Mouse (Mus musculus): ENCODE measurements around the gene Med12l. TPM values are rescaled to one million over a fixed set of nuclear protein-coding genes. Genes with fewer than 3 reads are reported as not detected.
A peak's percentile ranks its signal among the peaks of the same experiment; 100 is the strongest.

The Med12l gene
- polyA plus RNA-seq, 1 experiment from 2014 or later = 0.57 TPM

DNA sequence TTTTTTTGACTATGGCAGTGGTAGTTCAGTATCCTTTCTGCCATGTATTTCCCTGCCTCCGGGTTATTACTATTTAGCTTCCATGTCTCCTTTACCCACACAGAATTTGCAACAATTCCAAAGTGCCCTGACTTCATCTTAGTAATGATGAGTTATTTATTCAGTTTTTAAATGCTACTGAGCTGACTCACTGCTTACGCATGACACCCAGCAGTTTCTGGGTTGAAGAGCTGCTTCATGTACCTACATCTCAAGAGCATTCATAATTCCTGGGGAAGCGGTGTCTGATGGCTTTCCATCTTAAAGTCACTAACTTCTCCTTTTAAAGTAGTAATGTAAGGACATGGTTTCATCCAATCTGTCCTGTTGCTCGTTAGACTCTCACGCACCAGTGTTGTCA is 299.3 kb downstream of the Med12l start:
- DNase-seq (ENCODE audit: low spot score) = no peak

DNA sequence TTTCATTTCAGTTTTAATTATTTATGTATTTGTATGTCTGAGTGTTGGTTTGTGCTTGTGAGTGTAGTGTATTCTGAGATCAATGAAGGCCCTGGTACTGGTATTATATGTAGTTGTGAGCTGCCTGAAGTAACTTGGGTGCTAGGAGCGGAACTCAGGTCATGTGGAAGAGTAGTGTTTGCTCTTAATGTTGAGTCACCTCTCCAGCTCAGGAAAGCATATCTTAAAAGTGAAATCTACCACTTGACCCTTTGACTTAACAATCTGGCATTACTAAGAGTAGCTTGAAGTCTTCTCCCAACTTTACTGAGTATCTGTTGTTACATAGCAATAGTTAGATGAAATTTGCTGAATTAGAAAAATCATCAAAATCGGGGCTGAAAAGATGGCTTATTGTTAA is 299.9 kb downstream of the Med12l start:
- no peak for DNase-seq (ENCODE audit: low spot score)

DNA sequence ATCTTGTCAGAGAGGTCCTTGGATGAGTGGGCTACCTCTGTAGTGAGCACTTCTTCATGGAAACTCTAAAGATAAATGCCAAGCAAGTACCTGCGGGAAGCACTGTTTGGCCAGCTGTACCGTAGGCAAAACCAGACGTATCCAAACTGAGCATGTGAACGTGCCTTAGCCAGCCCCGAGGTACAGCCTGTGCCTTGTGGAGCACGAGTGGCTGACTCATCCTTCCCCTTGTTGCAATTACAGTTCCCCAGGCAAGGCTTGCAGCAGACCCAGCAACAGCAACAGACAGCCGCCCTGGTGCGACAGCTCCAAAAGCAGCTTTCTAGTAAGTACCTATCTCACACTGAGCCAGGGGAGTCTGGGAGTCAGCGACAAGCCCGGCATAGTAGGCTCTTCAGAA is 307.0 kb downstream of the Med12l start:
- no peak for DNase-seq (ENCODE audit: low spot score)

DNA sequence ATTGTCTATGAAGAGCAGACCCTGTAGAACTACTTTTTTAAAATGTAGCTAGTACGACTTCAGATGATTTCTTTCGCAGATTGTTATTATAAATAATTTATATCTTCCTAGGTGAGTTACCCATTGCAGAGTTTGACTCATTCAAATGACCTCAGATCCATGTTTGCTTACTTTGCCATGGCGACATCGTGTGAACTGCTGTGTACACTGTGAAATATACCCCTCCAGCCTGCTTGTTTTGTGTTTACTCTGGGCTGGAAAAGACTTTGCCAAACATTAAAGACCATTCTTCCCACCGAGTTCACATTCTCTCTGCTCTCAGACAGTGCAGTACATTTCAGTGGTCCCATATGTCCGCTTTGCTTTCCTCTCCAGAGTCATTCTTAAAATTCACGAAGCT is 310.5 kb downstream of the Med12l start:
- no peak for DNase-seq (ENCODE audit: low spot score)

GRCm38 (mm10) chr3:59321278-59321876 is 315.8 kb downstream of the Med12l start:
- peak; percentile 75 for DNase-seq (ENCODE audit: low spot score)

DNA sequence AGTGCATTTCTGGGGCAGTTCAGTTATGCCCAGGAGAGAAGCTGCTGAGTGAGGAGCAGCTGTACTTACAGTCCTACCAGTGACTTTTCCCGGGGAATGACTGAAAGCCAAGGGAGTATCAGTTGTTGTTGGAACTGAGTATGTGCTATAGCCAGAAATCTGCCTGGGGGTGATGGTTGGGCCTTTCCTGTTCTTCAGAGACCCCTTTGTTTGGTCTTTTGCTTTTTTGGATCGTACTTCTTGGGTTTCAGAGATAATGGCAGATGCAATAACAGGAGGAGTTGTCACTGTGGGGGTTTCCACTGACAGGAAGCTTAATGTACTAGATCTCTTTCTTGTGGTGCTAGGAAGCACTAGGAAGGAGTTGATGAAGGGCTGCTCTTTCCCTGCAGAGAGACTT is 322.9 kb downstream of the Med12l start:
- no peak for DNase-seq (ENCODE audit: low spot score)

DNA sequence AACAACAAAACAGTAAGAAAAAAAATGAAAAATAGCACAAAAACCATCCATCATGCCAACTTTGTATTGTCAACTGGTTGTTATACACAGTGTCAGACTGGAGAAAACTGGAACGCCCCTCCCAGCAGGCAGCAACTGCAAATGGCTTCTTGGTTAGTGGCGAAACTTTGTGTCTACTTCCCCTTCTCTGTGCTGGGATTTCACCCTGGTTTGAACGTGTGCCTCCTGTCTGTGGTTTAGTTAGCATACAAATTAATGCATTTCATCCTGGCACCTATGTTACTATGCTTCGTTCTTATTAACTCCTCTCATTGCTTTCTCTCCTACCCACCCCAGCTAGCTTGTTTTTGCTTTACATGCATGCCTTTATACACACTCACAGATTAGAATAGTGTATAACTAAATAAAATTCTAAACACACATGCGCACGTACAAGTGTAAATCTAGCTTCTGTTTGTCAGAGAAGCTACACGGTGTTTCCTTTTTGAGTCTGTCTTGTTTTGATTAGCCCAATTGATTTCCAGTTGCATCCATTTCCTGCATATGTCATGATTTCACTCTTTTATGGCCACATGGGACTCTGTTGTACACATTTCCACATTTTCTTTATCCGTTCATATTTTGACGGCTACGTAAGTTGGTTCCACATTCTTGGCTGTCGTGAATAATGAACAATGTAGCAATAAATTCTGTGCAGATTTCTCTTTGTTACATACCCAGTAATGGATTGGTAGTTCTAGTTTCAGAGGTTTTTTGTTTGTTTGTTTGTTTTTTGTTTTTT is 336.2 kb downstream of the Med12l start:
- DNase-seq (ENCODE audit: low spot score) = no peak

- no peak for DNase-seq (ENCODE audit: low spot score)
Observed at GRCm38 (mm10) chr3:59343026-59343425, 337.4 kb downstream of the Med12l start.

- peak; percentile 20 for DNase-seq (ENCODE audit: low spot score)
Observed at GRCm38 (mm10) chr3:59344065-59344905, 338.7 kb downstream of the Med12l start, which contains the start of gene Igsf10. TSS of gene Igsf10 (minus strand) at chr3:59344394.

DNA sequence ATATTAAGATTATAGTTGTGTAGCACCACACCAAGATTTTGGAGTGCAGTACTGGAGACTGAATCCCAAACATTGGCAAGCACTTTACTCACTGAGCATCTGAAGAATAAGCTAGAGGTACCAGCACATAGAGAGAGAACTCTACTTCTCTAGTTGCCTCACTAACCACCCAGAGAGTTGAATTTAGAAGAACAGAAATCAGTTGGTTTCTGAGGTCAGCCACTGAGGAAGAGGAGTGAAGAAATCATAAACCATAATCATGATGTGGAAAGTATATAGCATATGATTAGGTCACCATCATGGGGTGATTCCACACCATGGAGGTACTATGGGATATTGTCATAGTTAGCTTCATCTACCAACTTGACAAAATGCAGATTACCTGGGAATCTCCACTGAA is 346.1 kb downstream of the Med12l start:
- no peak for DNase-seq (ENCODE audit: low spot score)

DNA sequence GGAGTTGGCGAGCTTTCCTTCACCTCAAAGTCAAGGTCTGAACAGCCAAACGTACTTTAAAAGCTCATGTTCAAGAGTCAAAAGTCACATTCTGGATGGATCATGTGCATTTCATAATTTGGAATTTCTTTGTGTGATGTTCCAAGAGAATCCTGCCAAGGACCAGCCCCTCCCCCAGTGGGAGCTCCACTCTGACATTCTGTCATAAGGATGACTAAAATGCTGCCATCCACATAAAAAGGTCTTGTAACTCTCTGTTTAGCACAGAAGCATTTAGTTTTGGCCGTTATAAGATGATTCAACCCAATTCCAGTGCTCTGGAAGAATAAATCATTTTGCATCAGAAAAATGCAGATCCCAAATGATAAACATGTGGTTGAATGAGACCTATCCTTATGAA is 348.5 kb downstream of the Med12l start:
- no peak for DNase-seq (ENCODE audit: low spot score)

- DNase-seq (ENCODE audit: low spot score) = no peak
Observed at GRCm38 (mm10) chr3:59360102-59360501, 354.5 kb downstream of the Med12l start.

DNA sequence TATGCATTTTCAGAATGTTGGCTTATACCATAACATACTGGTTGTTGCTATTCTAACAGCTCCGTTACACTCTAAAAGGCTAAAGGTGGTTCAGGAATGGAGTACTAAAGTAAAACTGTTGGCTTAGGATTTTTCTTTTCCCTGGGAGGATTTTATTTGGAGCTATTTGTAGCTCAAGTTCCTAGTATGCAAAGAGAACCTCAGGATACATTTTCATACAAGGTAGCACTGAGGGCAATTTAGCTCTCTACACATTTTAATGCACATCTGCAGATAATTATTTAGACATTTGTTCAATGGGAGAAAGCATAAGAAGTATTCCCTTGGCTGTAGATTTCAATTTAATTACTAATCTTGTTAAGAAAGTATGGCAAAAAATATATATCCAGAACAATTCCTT is 356.3 kb downstream of the Med12l start:
- DNase-seq (ENCODE audit: low spot score) = no peak

Other genes starting within 250 kb of the Med12l start
- gene Mindy4b-ps, start 183.5 kb upstream of the Med12l start, polyA plus RNA-seq (2015; fragmentation: Nextera tagmentation; extraction: Ambion mirVana) = not detected in 2 replicates
- gene Clrn1, start 120.5 kb upstream of the Med12l start, polyA plus RNA-seq (2015; fragmentation: Nextera tagmentation; extraction: Ambion mirVana) = 2.0 and 2.6 TPM in 2 replicates
- gene Gpr171, start 96.0 kb downstream of the Med12l start, polyA plus RNA-seq (2015; fragmentation: Nextera tagmentation; extraction: Ambion mirVana) = 26.4 and 27.8 TPM in 2 replicates
- 6.9 and 7.3 TPM in 2 replicates for gene P2ry14, start 147.8 kb downstream of the Med12l start, polyA plus RNA-seq (2015; fragmentation: Nextera tagmentation; extraction: Ambion mirVana)
- gene Gpr87, start 189.3 kb downstream of the Med12l start, polyA plus RNA-seq (2015; fragmentation: Nextera tagmentation; extraction: Ambion mirVana) = 3.3 and 4.2 TPM in 2 replicates
- 4.6 and 5.3 TPM in 2 replicates for gene P2ry13, start 205.1 kb downstream of the Med12l start, polyA plus RNA-seq (2015; fragmentation: Nextera tagmentation; extraction: Ambion mirVana)

Data from thymus, postnatal 0 days (tissue).